Mouse (Mus musculus) G1E (cell line): ENCODE measurements around the gene 4930449I24Rik.

ENCODE experiments used
- CTCF ChIP-seq: IDR thresholded peaks from 2 replicates; pipeline ENCODE4 v1.5.1; 2012; ENCODE audit warnings: low read depth, low read length, inconsistent platforms, mixed read lengths
- GATA1 ChIP-seq: IDR thresholded peaks from 2 replicates; pipeline ENCODE4 v1.6.1; 2012; ENCODE audit warnings: borderline replicate concordance, low read length, inconsistent platforms, mixed read lengths
- GATA2 ChIP-seq: IDR thresholded peaks from 2 replicates; pipeline ENCODE4 v1.6.1; 2012; ENCODE audit warnings: low read depth, low read length, inconsistent platforms, borderline replicate concordance
- POLR2AphosphoS5 ChIP-seq: IDR thresholded peaks from 2 replicates; pipeline ENCODE4 v1.6.1; 2012; ENCODE audit warnings: low read depth, low read length, inconsistent platforms; ENCODE audit not compliant: insufficient replicate concordance

DNA sequence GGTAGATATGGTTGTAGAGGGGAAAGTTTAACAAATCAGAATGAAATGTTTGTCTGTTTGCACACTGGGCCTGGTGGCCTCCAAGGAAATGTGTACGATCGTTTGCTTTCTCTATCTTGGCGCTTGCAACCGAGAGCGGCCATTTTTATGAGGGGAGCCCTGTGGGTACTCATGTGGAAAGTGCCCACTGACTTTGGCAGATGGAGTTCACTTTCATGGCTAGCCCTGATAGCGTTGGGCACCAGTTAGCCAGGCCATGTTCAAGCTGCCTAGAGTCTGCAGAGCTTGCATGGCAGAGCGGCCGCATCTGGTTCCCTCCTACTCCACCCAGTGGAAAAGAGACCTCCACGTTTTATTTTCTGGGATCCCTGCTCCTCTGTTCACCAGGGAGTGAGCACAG lies 31.4 kb upstream of the 4930449I24Rik start:
- TF ChIP-seq CTCF: no peak
- TF ChIP-seq GATA2: no peak
- no peak for TF ChIP-seq POLR2AphosphoS5
- TF ChIP-seq GATA1: no peak
